Mouse (Mus musculus) embryonic stem cell, embryonic (primary cell): ENCODE results near the gene Adora1.

Experiments
- CTCF ChIA-PET, 4 experiments: fragments of 300-600 bp in 2 of 4; fragments of 350-600 bp in 2 of 4; sonication (Branson Sonifier 250); formaldehyde crosslinking; loops; one replicate each; lab custom pipeline; 2022; ENCODE audit warnings: inconsistent platforms in 2 of 4; lab: Charles Lee
- POLR2A ChIA-PET, 4 experiments: fragments of 300-600 bp in 2 of 4; fragments of 350-600 bp in 2 of 4; sonication (Branson Sonifier 250); formaldehyde crosslinking; loops; one replicate each; lab custom pipeline; 2022; ENCODE audit warnings: antibody characterized with exemption in 4 of 4, inconsistent platforms in 1 of 4; lab: Charles Lee

The Adora1 gene

DNA sequence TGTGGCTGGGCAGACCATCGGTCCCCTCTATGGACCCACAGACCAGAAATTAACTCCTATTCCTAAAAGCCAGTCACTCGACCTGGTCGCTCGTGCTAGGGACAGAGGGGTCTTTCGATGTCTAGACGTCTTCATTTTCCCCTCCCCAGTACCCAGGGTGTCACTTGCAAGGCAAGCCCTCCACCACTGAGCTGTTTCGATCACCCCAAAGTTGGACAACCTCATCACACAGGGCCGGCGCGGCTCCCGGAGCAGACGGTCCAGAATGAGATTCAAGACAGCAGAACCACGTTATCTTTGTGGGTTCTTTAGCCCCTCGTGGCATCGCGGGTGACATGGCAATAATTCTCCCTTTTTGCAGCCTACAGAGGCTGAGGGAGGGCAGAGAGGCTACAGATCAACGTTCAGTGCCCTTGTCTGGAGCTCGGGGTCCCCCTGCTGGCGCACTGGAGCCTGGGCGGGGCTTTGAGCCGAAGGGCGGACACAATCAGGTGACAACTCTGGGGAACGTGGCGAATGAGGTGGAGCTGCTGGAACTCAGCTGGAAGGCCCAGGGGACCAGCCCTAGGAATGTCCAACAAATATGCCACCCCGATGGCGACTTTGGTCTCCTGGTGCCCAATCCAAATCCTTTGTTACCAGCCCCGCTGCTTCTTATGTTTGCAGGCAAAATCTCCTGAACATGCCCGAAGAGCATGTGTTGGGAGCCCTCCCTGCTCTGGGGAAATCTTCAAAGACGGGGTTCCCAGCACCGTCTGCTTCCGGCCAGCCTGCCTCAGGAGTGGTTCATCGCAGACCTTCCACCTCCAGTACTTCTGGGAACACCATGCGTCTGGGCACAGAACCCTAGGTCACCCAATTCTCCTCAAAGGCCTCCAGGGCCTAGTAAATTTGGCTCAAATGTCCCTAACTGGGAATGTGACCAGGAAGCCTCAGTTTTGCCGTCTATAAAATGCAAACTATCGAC lies 9.0 kb upstream of the Adora1 start:
- ChIA-PET POLR2A (interaction anchor here in 3 of 4 experiments (0.7 to 1.5 kb wide), 11 partner anchors 10 to 169 kb away, joined by 3 to 6 read pairs (median 3); partner anchors contain the start of genes Btg2 (in 2 of the 3) and Myog (in 1 of the 3)), CTCF (interaction anchor here (0.6 to 3.3 kb wide), 58 partner anchors 9 to 1704 kb away, joined by 3 to 25 read pairs (median 4); partner anchors contain the start of genes Adora1 (in 2 of the 4) and Mybph (in 1 of the 4))

DNA sequence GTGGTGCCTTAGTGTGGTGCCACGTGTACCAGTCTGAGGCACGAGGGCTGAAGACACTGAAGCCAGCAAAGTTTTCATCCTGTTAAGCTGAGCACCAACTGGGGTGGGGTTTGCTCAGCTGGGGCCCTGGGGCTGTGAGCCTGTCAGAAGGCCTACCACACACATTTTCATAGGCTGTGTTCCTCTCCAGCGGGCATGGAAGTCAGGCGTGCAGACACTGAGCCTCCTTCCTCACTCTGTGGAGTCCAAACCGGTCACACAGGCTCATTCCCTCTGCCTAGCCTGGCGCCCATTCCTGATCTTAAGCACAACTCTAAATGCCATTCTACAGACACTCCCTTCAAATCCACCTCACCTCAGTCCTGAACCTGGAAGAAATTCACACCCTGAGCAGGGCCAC lies 8.3 kb upstream of the Adora1 start:
- ChIA-PET CTCF (interaction anchor here (0.7 to 3.3 kb wide), 35 partner anchors 12 to 1704 kb away, joined by 3 to 25 read pairs (median 4); partner anchors contain the start of gene Mybph (in 1 of the 4)), POLR2A (interaction anchor here in 1 of 4 experiments (0.8 kb wide), 1 partner anchor 19 kb away, joined by 3 read pairs; no protein-coding TSS in a partner anchor)

DNA sequence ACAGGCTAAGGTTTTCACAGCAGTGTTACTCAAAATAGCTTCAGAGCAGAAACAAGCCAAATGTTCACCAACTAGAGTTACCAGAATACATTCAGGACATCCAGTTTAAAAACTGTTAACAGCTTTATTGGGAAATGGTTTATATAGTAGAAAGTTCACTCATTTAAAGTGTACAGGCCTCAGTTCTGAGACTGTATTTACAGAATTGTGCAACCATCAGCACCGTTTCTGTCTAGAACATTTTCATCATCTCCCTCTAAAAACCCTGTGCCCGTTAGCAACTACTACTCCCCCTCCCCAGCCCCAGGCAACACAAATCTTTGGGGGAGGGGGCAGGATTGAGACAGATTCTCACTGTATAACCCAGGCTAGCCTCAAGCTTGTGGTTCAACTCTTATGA lies 7.1 kb upstream of the Adora1 start:
- ChIA-PET CTCF (interaction anchor here in 3 of 4 experiments (0.5 to 1.7 kb wide), 3 partner anchors 14 to 93 kb away, joined by 3 to 6 read pairs (median 4); no protein-coding TSS in a partner anchor), POLR2A (interaction anchor here in 1 of 4 experiments (0.6 to 1.2 kb wide), 2 partner anchors 27 to 67 kb away, joined by 3 read pairs; no protein-coding TSS in a partner anchor)

GRCm38 (mm10) chr1:134241298-134241697 lies 6.1 kb upstream of the Adora1 start:
- ChIA-PET POLR2A (interaction anchor here in 2 of 4 experiments (0.6 to 1.7 kb wide), 3 partner anchors 43 to 615 kb away, joined by 3 to 4 read pairs (median 4); no protein-coding TSS in a partner anchor), CTCF (interaction anchor here in 2 of 4 experiments (0.9 to 1.7 kb wide), 2 partner anchors 90 to 121 kb away, joined by 3 to 6 read pairs; no protein-coding TSS in a partner anchor)

- ChIA-PET CTCF (interaction anchor here in 2 of 4 experiments (0.6 to 1.2 kb wide), 4 partner anchors 41 to 87 kb away, joined by 3 to 5 read pairs (median 4); no protein-coding TSS in a partner anchor), POLR2A (interaction anchor here in 1 of 4 experiments (1.2 to 1.7 kb wide), 4 partner anchors 9 to 50 kb away, joined by 4 to 7 read pairs (median 4); no protein-coding TSS in a partner anchor)
Measured at GRCm38 (mm10) chr1:134240701-134241100, 5.5 kb upstream of the Adora1 start.

- ChIA-PET POLR2A (interaction anchor here in 2 of 4 experiments (0.5 to 1.4 kb wide), 3 partner anchors 24 to 83 kb away, joined by 3 to 4 read pairs (median 3); no protein-coding TSS in a partner anchor), CTCF (interaction anchor here in 1 of 4 experiments (0.7 kb wide), 1 partner anchor 89 kb away, joined by 3 read pairs; no protein-coding TSS in a partner anchor)
Measured at GRCm38 (mm10) chr1:134237438-134237837, 2.2 kb upstream of the Adora1 start.

DNA sequence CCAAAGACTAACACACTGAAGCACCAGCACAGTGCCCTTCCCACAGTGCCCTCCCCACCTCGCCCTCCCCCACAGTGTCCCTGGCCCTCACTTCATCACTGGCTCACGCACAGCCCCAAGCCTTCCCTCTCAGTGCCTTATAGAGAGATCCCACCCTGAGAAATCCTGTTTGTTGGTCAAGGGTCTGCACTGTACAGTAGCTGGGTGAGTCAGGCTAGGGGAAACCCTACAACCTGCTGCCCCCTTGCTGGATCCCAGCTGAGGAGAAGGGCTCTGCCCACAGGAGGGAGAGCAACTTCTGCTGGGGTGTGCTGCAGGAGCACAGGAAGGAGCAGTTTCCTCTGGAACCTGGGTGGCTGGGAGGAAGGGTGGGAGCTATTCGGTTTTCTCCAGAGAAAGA lies 911 bp upstream of the Adora1 start:
- POLR2A ChIA-PET, result interaction anchor here in 1 of 4 experiments (0.6 to 0.9 kb wide), 2 partner anchors 47 to 69 kb away, joined by 3 read pairs; no protein-coding TSS in a partner anchor
- CTCF ChIA-PET, result interaction anchor here in 2 of 4 experiments (0.8 to 2.7 kb wide), 3 partner anchors 8 to 116 kb away, joined by 3 to 8 read pairs (median 3); no protein-coding TSS in a partner anchor

DNA sequence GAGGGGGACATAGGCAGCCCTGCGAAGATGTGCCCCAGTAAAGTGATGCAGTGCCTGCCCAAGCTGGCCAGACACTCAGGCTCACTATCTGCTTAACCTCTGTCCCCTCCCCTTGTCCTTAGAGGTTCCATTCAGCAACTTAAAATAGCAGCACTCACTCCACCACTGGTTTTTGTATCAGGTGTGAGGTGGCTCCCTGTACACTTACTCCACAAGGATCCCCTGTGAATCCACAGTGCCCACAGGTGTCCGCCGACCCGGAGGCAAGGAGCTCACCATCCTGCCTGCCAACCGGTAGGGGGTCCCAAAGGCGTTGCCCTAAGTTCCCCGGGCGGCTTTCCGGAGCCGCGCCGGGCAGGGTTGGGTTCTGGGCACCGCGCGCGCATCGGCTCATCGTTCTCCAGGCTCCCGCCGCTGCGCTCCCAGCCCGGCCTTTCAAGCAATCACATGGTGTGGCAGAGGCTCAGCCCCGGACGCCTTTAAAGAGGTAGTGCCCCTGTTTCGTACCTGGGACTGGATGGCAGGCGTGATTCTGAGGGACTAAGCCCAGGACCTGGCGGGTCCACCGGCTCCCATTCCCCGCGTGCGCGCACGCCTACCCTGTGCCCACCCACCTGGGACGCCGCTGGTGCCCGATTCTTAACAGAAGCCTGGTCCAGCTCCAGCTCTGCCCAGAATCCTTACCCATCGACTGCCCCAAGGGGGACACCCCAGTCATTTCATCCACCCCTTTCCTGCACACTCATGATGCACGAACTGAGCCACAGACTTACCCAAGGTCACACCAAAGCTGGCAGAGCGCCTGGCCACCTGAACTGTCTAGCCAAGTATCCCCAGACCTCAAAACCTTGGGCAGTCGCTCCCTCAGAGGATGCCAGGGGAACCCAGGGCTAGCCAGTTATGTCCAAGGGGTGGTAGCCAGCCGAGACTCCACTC lies 508 bp downstream of the Adora1 start:
- CTCF ChIA-PET, result interaction anchor here in 3 of 4 experiments (0.7 to 2.7 kb wide), 6 partner anchors 10 to 114 kb away, joined by 3 to 8 read pairs (median 4); no protein-coding TSS in a partner anchor

GRCm38 (mm10) chr1:134233681-134234454 lies 1.4 kb downstream of the Adora1 start:
- POLR2A ChIA-PET, result interaction anchor here in 2 of 4 experiments (0.5 to 1.8 kb wide), 7 partner anchors 11 to 379 kb away, joined by 3 to 6 read pairs (median 4); no protein-coding TSS in a partner anchor
- CTCF ChIA-PET, result interaction anchor here in 3 of 4 experiments (1.4 to 2.7 kb wide), 4 partner anchors 10 to 114 kb away, joined by 3 to 8 read pairs (median 4); no protein-coding TSS in a partner anchor

More for the DNA sequence above, 508 bp downstream of the Adora1 start:
- POLR2A ChIA-PET, result interaction anchor here in 3 of 4 experiments (0.5 to 1.7 kb wide), 7 partner anchors 10 to 380 kb away, joined by 3 to 6 read pairs (median 3); no protein-coding TSS in a partner anchor

DNA sequence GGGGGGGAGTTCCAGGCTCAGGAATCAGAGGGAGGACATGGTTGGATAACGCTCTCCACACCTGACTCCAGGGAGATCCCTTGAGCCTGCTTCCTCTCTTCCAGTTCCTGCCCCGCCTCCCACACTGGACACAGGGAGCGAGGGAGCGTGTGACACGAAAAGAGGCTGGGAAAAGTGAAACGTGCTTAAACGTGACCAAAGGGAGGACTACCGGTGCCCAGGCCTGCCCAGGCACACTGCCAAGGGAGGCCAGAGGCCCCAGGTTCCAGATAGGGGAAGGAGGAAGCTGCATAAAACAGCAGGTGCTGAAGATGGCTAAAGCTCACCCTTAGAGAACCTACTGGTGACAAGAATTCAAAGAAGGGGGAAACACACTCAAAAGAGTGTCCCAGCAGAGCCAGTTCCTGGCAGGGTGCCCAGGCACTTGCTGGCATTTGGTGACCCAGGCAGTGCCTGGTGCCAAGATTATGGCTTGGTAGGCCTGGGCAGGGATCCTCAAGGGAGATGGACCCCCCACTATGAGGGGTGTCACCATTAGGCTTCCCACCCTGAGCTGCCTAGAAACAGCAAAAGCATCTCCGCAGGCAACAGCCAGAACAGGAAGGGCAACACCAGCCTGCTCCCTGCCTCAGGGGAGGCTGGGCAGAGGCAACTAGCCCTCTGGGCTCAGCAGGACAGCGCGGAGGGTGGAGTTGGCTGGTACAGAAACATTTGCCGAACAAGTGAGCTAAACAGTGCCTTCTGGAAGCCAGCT lies 2.3 kb downstream of the Adora1 start:
- ChIA-PET CTCF (interaction anchor here in 2 of 4 experiments (0.5 to 1.9 kb wide), 3 partner anchors 35 to 113 kb away, joined by 3 to 5 read pairs (median 4); no protein-coding TSS in a partner anchor), POLR2A (interaction anchor here in 2 of 4 experiments (0.9 to 1.8 kb wide), 3 partner anchors 10 to 35 kb away, joined by 3 to 4 read pairs (median 3); no protein-coding TSS in a partner anchor)

- ChIA-PET POLR2A (interaction anchor here in 2 of 4 experiments (1.3 to 1.8 kb wide), 2 partner anchors 15 to 16 kb away, joined by 4 read pairs; no protein-coding TSS in a partner anchor), CTCF (interaction anchor here in 3 of 4 experiments (0.5 to 1.6 kb wide), 4 partner anchors 12 to 110 kb away, joined by 3 to 5 read pairs (median 3); no protein-coding TSS in a partner anchor)
Measured at GRCm38 (mm10) chr1:134232326-134232725, 2.9 kb downstream of the Adora1 start.

GRCm38 (mm10) chr1:134231681-134232080 lies 3.5 kb downstream of the Adora1 start:
- ChIA-PET CTCF (interaction anchor here in 2 of 4 experiments (0.6 to 1.6 kb wide), 4 partner anchors 12 to 1716 kb away, joined by 3 to 5 read pairs (median 3); no protein-coding TSS in a partner anchor), POLR2A (interaction anchor here in 2 of 4 experiments (0.6 to 1.3 kb wide), 3 partner anchors 8 to 559 kb away, joined by 3 to 5 read pairs (median 4); no protein-coding TSS in a partner anchor)

- ChIA-PET POLR2A (interaction anchor here in 2 of 4 experiments (0.6 to 1.3 kb wide), 3 partner anchors 9 to 560 kb away, joined by 3 to 5 read pairs (median 4); no protein-coding TSS in a partner anchor), CTCF (interaction anchor here in 2 of 4 experiments (0.6 to 1.6 kb wide), 3 partner anchors 13 to 1716 kb away, joined by 3 to 5 read pairs (median 3); no protein-coding TSS in a partner anchor)
Measured at GRCm38 (mm10) chr1:134231270-134231669, 4.0 kb downstream of the Adora1 start.

- ChIA-PET POLR2A (interaction anchor here in 1 of 4 experiments (0.6 to 1.2 kb wide), 2 partner anchors 9 to 560 kb away, joined by 3 to 5 read pairs; no protein-coding TSS in a partner anchor), CTCF (interaction anchor here in 2 of 4 experiments (0.6 to 1.6 kb wide), 3 partner anchors 13 to 1715 kb away, joined by 3 to 5 read pairs (median 3); no protein-coding TSS in a partner anchor)
Measured at GRCm38 (mm10) chr1:134230638-134231228, 4.5 kb downstream of the Adora1 start.
